Mouse (Mus musculus) adipocyte (in vitro differentiated cells): ENCODE data around the gene BC030870.
A peak's percentile ranks its signal among the peaks of the same experiment; 100 is the strongest.

ENCODE experiments used
- DNase-seq: peaks from one replicate; pipeline ENCODE4 v3.0.0-alpha.2; 2016; ENCODE audit warnings: low spot score

The BC030870 gene

GRCm38 (mm10) chr8:65074733-65075132 is 54.6 kb downstream of the BC030870 start, which contains the start of gene Gm10663:
TSS of gene Gm10663 (plus strand) at chr8:65075033.
- no peak for DNase-seq

GRCm38 (mm10) chr8:65070996-65071395 is 58.4 kb downstream of the BC030870 start:
- no peak for DNase-seq

GRCm38 (mm10) chr8:65068473-65068819 is 60.9 kb downstream of the BC030870 start:
- DNase-seq = no peak

GRCm38 (mm10) chr8:65067694-65068472 is 61.5 kb downstream of the BC030870 start:
- no peak for DNase-seq

- DNase-seq = no peak
Measured at GRCm38 (mm10) chr8:65067031-65067430, 62.3 kb downstream of the BC030870 start.

GRCm38 (mm10) chr8:65065622-65066021 is 63.7 kb downstream of the BC030870 start:
- DNase-seq = no peak

GRCm38 (mm10) chr8:65064071-65064470 is 65.3 kb downstream of the BC030870 start:
- DNase-seq = no peak

- DNase-seq = no peak
Measured at GRCm38 (mm10) chr8:65062195-65062594, 67.2 kb downstream of the BC030870 start.

GRCm38 (mm10) chr8:65056722-65057121 is 72.6 kb downstream of the BC030870 start:
- DNase-seq = no peak

- no peak for DNase-seq
Measured at GRCm38 (mm10) chr8:65053968-65054367, 75.4 kb downstream of the BC030870 start.

GRCm38 (mm10) chr8:65053554-65053953 is 75.8 kb downstream of the BC030870 start:
- DNase-seq = no peak

- DNase-seq = no peak
Measured at GRCm38 (mm10) chr8:65047801-65048200, 81.6 kb downstream of the BC030870 start.

GRCm38 (mm10) chr8:65047193-65047592 is 82.2 kb downstream of the BC030870 start:
- peak; percentile 5 for DNase-seq

GRCm38 (mm10) chr8:65046565-65046964 is 82.8 kb downstream of the BC030870 start:
- DNase-seq = no peak

- DNase-seq = no peak
Measured at GRCm38 (mm10) chr8:65037117-65037533, 92.2 kb downstream of the BC030870 start, which contains the start of gene Apela. TSS of gene Apela (minus strand) at chr8:65037336.
